Mouse (Mus musculus): ENCODE data around the gene Vipas39.
"Not testable (repeated sequence)": the region's sequence is repeated elsewhere in the genome, so short reads cannot be mapped to it uniquely, and the experiment has no call there.

Vipas39 gene

GRCm38 (mm10) chr12:87266108-87266826, at the start of gene Vipas39, which contains the start of gene Ahsa1:
TSS of gene Vipas39 (minus strand) at chr12:87266256.
TSS of gene Ahsa1 (plus strand) at chr12:87266479.
- DNase-seq (ENCODE audit: low spot score) = peak; percentile 97

- peak; percentile 14 for DNase-seq (ENCODE audit: low spot score)
Observed at GRCm38 (mm10) chr12:87313098-87313497, 47.0 kb upstream of the Vipas39 start.

GRCm38 (mm10) chr12:87306584-87306844, 40.5 kb upstream of the Vipas39 start:
- not testable (repeated sequence) for DNase-seq (ENCODE audit: low spot score)

DNA sequence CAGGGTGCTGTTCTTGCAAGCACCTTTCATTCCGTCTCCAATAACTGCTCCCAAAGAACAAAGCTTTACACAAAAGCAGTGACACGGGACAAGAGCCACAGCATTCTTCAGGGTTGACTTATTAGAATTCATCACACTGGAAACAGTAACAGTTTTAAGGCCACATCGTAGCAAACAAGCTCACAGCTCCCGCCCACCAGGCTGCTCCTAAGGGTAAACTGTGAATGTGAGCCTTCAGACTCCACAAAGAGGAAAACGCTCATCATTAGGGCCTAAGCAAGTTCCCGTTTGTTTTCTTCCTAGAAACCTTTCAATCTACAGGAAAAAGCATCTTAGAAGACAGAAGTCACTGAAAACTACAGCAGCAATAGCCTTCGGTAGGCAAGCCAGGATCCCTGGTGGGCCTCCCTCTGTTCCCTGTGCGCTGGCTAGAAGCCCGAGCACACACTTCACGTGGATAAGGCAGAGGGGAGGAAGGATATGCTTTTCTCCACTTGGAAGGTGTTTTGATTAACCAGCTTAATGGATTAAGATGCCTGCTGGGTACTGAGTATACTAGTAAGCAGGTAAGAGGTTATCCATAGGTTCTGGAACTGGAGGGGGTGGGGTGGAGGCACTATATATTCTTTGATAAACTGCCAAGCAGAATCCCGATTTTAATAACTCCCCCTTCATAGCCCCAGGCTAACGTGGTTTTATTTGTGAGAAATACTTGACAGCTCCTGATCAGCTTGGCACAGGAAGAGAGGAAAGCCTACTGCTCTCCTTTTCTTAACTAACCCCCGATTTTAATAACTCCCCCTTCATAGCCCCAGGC, 39.9 kb upstream of the Vipas39 start:
- DNase-seq (ENCODE audit: low spot score) = no peak

GRCm38 (mm10) chr12:87301189-87301588, 35.1 kb upstream of the Vipas39 start:
- DNase-seq (ENCODE audit: low spot score) = no peak

DNA sequence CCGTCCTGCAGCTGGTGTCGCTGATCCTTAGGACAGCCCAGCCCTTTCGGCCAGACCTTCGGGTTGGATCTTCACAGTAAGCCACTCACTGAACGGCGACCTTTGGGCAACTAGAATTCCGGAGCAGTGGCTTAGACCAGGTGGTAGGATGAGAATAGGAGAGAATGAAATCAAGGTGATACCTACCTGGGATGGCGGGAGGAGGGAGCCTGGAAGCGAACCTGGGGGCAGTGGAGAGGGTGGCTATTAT, 34.3 kb upstream of the Vipas39 start:
- DNase-seq (ENCODE audit: low spot score) = no peak

GRCm38 (mm10) chr12:87299657-87300440, 33.8 kb upstream of the Vipas39 start, which contains the start of gene Ism2:
TSS of gene Ism2 (minus strand) at chr12:87299705.
- DNase-seq (ENCODE audit: low spot score) = no peak

DNA sequence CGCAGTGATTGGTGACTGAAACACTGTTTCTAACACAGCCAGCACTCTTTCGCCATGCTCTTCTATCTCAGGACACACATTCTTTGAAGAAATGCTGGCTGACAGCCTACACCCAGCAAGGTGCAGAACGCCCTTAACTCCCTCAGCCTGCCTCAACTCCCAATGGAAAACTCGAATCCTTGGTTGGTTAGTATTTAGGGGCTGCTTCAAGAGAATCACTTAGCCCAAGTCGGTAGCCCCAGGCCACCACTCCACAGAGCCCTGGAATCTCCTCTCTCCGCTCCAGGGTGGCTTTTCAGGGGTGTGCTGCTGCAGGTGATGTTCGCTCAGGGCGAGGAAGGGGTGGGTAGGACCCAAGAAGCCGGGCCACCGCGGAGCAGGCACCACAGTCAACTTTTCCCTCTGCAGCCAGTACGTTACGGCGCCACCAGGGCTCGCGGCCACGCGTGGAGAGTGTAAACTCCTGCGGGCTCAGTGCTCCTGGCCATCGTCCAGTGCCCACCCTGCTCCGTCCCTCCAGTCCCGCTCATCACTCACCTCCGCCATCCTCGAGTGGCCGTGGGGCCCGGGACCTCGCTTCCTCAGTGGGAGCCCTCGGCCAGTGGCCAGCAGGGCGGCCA, 33.1 kb upstream of the Vipas39 start:
- no peak for DNase-seq (ENCODE audit: low spot score)

- no peak for DNase-seq (ENCODE audit: low spot score)
Observed at GRCm38 (mm10) chr12:87293934-87294333, 27.9 kb upstream of the Vipas39 start.

GRCm38 (mm10) chr12:87289100-87289499, 23.0 kb upstream of the Vipas39 start:
- DNase-seq (ENCODE audit: low spot score) = no peak

GRCm38 (mm10) chr12:87284726-87285125, 18.7 kb upstream of the Vipas39 start:
- no peak for DNase-seq (ENCODE audit: low spot score)

- DNase-seq (ENCODE audit: low spot score) = no peak
Observed at GRCm38 (mm10) chr12:87284268-87284667, 18.2 kb upstream of the Vipas39 start.

- no peak for DNase-seq (ENCODE audit: low spot score)
Observed at GRCm38 (mm10) chr12:87283706-87284105, 17.6 kb upstream of the Vipas39 start.

GRCm38 (mm10) chr12:87282743-87283142, 16.7 kb upstream of the Vipas39 start:
- no peak for DNase-seq (ENCODE audit: low spot score)

- no peak for DNase-seq (ENCODE audit: low spot score)
Observed at GRCm38 (mm10) chr12:87281766-87282165, 15.7 kb upstream of the Vipas39 start.

DNA sequence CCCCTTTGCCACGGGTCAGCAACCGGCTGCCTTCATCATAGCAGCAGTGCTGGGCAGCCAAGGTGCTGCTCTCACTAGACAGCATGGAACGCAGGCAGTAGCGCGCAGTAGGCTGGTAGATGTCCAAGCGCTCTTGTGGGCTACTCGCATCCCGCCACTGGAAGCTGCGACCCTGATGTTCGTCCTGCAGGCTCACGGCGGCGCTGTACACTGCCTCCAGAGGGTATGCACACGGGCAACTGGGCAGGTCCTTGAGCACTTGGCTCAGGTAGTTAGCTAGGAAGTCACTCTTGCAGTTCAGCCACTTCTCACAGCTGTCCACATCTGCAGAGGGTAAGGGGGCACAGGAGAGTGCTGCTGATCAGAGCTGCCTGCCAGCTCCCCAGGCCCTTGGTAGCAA, 13.8 kb upstream of the Vipas39 start:
- no peak for DNase-seq (ENCODE audit: low spot score)

DNA sequence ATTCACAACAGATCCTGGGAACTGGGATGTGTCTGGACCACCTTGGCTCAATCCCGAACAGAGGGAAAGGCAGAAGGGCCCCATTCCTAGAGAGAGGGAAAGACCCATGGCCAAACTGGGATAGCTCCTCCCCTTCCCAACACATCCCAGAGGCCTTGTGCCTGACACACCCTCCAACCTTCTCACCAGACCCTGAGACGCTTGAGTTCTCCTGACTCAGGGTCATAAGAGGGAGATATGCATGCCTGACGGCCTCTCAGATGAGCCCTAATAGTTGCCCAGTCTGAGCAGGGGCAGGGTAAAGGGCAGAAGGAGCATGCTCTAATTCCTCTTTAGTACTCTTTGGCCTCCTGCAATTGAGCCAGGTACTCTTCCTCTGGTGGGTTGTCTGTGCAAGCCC, 13.3 kb upstream of the Vipas39 start:
- no peak for DNase-seq (ENCODE audit: low spot score)

GRCm38 (mm10) chr12:87278118-87278730, 12.2 kb upstream of the Vipas39 start:
- DNase-seq (ENCODE audit: low spot score) = no peak

- not testable (repeated sequence) for DNase-seq (ENCODE audit: low spot score)
Observed at GRCm38 (mm10) chr12:87277251-87277650, 11.2 kb upstream of the Vipas39 start.

GRCm38 (mm10) chr12:87274853-87275831, 9.1 kb upstream of the Vipas39 start:
- no peak for DNase-seq (ENCODE audit: low spot score)

DNA sequence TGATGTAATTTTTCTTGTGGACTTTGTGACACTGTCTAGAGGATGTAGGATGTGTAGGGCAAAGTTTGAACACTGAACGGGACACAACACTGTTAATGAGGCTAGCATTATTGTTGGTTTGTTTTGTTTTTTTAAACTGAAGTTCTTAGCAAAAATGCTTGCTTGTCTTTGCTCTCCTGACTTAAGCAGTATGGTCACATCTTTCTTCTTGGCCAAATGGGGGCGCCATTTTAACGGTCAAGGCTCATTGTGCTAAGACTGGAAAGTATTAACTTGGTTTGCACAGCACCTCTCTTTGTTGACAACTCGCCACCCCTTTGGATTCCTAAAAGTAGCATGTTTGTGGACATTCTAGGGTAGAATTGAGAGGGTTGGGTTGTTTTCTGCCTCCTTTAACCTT, 1.6 kb upstream of the Vipas39 start:
- peak; percentile 69 for DNase-seq (ENCODE audit: low spot score)

All from adipocyte (in vitro differentiated cells).